Mouse (Mus musculus): Measurements from ENCODE around the gene Myocd.

Gene Myocd

GRCm38 (mm10) chr11:65214954-65215629 lies 54.7 kb downstream of the Myocd start:
- no peak for DNase-seq (ENCODE audit: low spot score in 2 of 2)

- DNase-seq (ENCODE audit: low spot score in 2 of 2): no peak
Measured at GRCm38 (mm10) chr11:65213806-65214205, 56.0 kb downstream of the Myocd start.

- DNase-seq (ENCODE audit: low spot score in 2 of 2): no peak
Measured at GRCm38 (mm10) chr11:65211701-65212100, 58.1 kb downstream of the Myocd start.

GRCm38 (mm10) chr11:65209441-65209840 lies 60.3 kb downstream of the Myocd start:
- DNase-seq (ENCODE audit: low spot score in 2 of 2): no peak

- no peak for DNase-seq (ENCODE audit: low spot score in 2 of 2)
Measured at GRCm38 (mm10) chr11:65205306-65205705, 64.5 kb downstream of the Myocd start.

- no peak for DNase-seq (ENCODE audit: low spot score in 2 of 2)
Measured at GRCm38 (mm10) chr11:65204651-65205050, 65.1 kb downstream of the Myocd start.

GRCm38 (mm10) chr11:65203020-65203419 lies 66.8 kb downstream of the Myocd start:
- DNase-seq (ENCODE audit: low spot score in 2 of 2): no peak

GRCm38 (mm10) chr11:65202236-65202635 lies 67.6 kb downstream of the Myocd start:
- no peak for DNase-seq (ENCODE audit: low spot score in 2 of 2)

GRCm38 (mm10) chr11:65198026-65198425 lies 71.8 kb downstream of the Myocd start:
- DNase-seq (ENCODE audit: low spot score in 2 of 2): no peak

- no peak for DNase-seq (ENCODE audit: low spot score in 2 of 2)
Measured at GRCm38 (mm10) chr11:65197280-65197679, 72.5 kb downstream of the Myocd start.

- no peak for DNase-seq (ENCODE audit: low spot score in 2 of 2)
Measured at GRCm38 (mm10) chr11:65186974-65187373, 82.8 kb downstream of the Myocd start.

GRCm38 (mm10) chr11:65185114-65185513 lies 84.7 kb downstream of the Myocd start:
- no peak for DNase-seq (ENCODE audit: low spot score in 2 of 2)

- no peak for DNase-seq (ENCODE audit: low spot score in 2 of 2)
Measured at GRCm38 (mm10) chr11:65170121-65170750, 99.6 kb downstream of the Myocd start.

GRCm38 (mm10) chr11:65162767-65163120 lies 107.0 kb downstream of the Myocd start, which contains the start of gene Arhgap44:
Arhgap44 (minus strand) TSS chr11:65162961.
- no peak for DNase-seq (ENCODE audit: low spot score in 2 of 2)

- no peak for DNase-seq (ENCODE audit: low spot score in 2 of 2)
Measured at GRCm38 (mm10) chr11:65161881-65162766, 107.7 kb downstream of the Myocd start.

- DNase-seq (ENCODE audit: low spot score in 2 of 2): no peak
Measured at GRCm38 (mm10) chr11:65160991-65161880, 108.6 kb downstream of the Myocd start.

GRCm38 (mm10) chr11:65159791-65160190 lies 110.0 kb downstream of the Myocd start, which contains the start of gene 1700086D15Rik:
1700086D15Rik (minus strand) TSS chr11:65159891.
- DNase-seq (ENCODE audit: low spot score in 2 of 2): no peak

GRCm38 (mm10) chr11:65158658-65158990 lies 111.2 kb downstream of the Myocd start:
- no peak for DNase-seq (ENCODE audit: low spot score in 2 of 2)

GRCm38 (mm10) chr11:65157966-65158657 lies 111.7 kb downstream of the Myocd start:
- no peak for DNase-seq (ENCODE audit: low spot score in 2 of 2)

- no peak for DNase-seq (ENCODE audit: low spot score in 2 of 2)
Measured at GRCm38 (mm10) chr11:65153006-65153405, 116.8 kb downstream of the Myocd start.

GRCm38 (mm10) chr11:65148441-65148840 lies 121.3 kb downstream of the Myocd start:
- no peak for DNase-seq (ENCODE audit: low spot score in 2 of 2)

All from natural killer cell, adult 2 months (primary cell).